Mouse (Mus musculus) retina, adult 2 months (tissue): Measurements from ENCODE around the gene Gna13.

ENCODE experiments used
- DNase-seq: peaks from one replicate; pipeline ENCODE4 v3.0.0-alpha.2; 2012; ENCODE audit warnings: low read depth, low spot score

The Gna13 gene

GRCm38 (mm10) chr11:109375412-109375811, 12.8 kb downstream of the Gna13 start:
- DNase-seq: no peak

DNA sequence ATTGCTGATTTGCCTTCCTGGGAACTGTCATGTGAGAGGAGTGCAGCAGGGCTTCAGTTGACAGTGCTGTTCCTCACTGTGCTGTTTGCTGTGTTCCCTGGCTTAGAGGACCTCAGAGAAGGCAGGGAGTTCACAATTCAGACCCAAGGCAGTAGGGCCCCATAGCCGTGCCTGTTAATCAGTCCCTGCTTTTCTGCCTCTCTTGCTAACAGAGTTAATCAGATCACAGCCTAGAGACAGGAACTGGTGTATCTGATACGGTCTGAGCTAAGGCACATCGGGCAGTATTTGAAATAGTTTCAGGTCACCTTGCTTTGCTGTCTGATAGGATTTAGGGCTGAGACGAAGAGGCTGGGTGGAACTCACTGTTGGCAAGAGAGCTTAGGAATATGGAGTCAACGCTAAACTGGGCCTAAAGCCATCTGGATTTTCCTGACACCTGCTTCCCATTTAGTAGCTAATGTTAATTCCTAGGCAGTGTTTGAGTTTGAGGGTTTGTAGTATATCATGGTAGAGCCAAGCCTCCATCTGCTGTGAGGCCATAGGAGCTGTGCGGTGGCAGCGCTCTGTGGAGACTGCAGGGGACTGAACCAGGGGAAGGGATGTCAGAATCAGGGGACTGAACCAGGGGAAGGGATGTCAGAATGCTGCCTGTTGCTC, 14.0 kb downstream of the Gna13 start:
- DNase-seq: peak; percentile 44

GRCm38 (mm10) chr11:109377477-109377876, 14.8 kb downstream of the Gna13 start:
- no peak for DNase-seq

DNA sequence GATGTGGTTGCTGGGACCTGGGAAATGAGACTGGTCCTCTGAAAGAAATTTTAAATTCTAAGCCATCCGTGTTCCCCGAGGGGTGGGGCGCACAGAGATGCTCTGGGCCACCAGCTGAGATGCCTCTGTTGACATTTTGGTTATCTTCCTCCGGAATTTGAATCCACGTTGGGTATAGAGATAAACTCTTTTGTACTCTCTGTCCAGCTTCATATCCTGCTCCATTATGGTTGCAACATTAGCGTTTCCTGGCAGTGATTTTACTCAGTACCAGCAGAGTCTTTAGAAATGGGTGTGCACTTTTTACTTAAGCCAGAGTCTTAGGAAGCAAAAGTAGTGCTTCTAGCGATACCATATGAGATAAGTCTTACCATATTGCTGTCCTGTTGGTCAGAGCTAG, 15.4 kb downstream of the Gna13 start:
- DNase-seq: no peak

DNA sequence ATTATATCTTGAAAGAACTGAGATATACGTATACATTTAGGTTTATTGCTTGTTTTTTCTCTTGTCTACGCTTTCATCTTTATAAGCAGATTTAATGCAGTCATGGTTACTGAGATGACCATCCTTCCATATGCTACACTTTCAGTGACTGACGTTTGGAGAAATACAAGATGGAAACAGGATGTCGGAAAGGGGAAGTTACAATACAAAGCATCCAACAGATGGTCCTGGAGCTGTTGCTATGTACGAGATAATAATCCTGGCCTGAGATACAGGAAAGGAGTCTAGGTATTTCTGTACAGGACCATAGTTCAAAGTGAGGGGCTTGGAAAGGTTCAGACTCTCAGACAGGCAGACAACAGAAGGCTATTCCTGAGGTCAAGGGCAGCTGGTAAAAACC, 18.0 kb downstream of the Gna13 start:
- DNase-seq: no peak

DNA sequence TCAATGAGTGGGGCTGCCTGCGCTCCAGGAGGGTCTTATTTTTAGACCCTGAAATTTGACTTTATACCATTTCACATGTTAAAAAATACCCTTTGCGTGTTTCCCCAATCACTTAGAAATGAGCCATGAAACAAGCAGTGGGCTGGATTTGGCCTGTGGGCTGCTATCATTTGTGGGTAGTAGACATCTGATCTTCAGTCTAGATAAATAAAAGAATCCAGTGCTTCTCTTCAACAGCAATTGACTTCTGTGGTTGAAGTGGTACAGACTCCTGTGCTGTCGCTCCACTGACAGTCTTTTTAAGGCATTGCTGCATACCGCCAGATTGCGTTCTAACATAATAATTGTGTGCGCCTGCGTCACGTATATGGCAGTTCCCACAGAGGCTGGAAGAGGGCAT, 22.7 kb downstream of the Gna13 start:
- DNase-seq: no peak

- no peak for DNase-seq
Observed at GRCm38 (mm10) chr11:109389046-109389445, 26.4 kb downstream of the Gna13 start.

DNA sequence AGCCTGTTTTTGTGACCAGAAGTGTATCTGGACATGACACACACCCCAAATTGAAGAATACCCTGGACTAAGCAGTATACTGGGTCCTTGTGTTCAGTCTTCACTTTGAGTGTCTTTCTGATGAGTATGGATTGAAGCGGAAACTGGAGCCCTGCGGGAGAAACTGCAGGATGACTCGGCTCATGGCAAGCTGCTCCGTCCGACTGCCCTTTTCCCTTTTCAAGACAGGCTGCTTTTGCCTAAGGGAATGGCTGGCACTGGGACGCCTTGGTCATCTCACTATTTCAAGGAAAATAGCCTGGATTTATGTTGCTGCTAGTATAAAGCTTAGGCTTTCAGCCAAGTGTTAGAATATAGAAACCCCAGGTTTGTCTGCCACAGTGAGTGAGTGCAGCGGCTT, 28.6 kb downstream of the Gna13 start:
- DNase-seq: no peak

- no peak for DNase-seq
Observed at GRCm38 (mm10) chr11:109391760-109392159, 29.1 kb downstream of the Gna13 start.

- DNase-seq: no peak
Observed at GRCm38 (mm10) chr11:109392601-109393000, 30.0 kb downstream of the Gna13 start.

DNA sequence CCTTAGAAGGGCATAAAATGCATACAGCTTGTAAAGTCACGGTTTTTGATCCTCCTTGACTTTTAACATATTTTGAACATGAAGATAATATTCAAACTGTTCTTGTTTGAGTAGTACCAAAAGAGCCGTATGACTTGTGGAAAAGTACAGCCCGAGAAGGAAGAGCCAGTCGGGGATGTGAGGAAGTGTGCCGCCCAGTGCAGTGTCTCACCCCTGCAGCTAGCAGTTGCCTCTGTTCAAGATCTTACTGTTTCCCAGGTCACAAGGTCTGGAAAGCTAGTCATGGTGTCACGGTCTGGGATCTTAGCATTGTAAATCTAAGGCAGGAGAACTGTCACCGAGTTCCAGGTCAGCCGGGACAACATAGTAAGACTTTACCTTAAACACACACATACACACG, 32.1 kb downstream of the Gna13 start:
- DNase-seq: no peak

DNA sequence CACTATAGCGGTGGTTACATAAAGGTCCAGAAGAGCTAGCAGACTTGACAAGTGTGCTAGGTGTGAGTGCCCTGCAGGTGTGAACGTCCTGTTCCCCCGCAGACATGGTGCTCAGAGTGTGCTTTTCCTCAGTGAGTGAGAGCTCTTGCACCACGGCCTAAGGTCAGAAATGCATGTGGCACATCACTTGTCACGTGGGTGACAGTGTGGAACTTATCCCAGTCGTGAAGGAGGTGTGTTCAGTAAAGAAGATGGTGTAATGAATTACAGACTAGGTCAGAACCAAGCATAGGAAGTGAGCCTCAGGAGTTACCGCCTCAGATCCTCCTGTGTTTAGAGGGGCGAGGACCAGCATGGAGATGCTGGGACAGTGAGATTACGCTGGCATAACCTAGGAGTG, 32.7 kb downstream of the Gna13 start:
- no peak for DNase-seq

DNA sequence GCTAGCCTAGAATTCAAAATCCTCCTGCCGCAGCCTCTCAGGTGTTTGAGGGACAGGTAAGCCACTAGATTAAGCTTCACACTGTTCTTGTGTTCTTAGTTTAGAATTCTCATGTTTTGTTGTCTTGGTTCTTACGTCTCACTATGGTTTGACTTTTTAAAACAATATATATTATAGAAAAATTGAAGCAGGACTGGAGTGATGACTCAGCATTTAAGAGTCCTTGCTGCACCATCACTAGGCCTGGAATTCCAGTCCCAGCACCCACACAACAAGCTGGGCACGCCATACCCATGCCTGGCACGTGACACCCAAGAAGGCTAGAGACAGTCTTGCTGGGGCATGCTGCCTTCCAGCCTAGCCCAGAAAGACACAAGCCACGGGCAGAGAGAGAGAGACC, 43.8 kb downstream of the Gna13 start:
- no peak for DNase-seq

GRCm38 (mm10) chr11:109410197-109410980, 47.8 kb downstream of the Gna13 start:
- no peak for DNase-seq

- no peak for DNase-seq
Observed at GRCm38 (mm10) chr11:109413617-109414016, 51.0 kb downstream of the Gna13 start, which contains the start of gene 9930022D16Rik. 9930022D16Rik (plus strand) TSS chr11:109413917.

- DNase-seq: no peak
Observed at GRCm38 (mm10) chr11:109414802-109415201, 52.2 kb downstream of the Gna13 start.

GRCm38 (mm10) chr11:109416709-109417420, 54.2 kb downstream of the Gna13 start:
- DNase-seq: no peak

DNA sequence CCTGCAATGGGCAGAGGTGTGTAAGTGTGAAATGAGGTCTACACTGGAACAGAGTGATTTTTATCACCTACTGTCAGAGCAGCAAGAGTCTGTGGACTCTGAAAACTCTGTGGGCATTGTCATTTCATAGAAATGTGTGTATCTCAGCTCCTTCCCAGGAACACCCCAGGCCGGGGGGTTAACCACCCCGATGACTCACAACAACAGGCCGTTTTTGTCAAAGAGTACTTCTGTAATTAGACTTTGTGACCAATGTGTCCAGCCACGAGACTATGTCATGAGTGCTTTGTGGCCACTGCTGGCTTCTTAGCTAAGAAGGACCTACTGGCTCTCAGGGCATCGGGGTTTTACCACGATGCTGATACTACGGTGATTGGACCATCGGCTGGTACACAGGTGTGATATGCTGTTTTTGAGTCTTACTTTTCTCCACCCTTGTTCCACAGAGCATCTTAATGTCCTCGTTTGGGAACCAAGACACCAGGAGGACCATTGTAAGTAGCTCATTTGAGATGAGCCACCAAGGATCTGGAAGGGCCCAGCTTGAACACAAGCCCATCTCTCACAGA, 54.9 kb downstream of the Gna13 start:
- no peak for DNase-seq

DNA sequence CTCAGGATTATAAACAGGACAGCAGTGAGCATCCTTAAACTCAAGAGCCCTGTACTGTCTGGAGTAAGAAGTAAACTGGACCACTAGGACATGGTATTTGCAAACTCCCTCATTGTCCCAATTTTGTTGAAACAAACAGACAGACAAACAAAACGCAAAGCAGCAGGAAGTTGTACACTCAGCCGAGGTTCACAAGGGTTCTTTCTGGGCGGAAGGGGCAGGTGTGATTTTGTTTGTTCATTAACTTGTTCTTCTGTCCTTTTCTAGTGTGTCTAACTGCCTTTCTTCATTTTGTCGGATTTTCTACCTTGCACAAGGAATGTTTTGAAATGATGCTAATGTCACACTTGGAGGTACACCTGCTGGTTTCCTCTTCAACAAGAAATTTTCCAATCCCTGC, 56.8 kb downstream of the Gna13 start:
- DNase-seq: no peak

- no peak for DNase-seq
Observed at GRCm38 (mm10) chr11:109419961-109420566, 57.4 kb downstream of the Gna13 start.

- DNase-seq: no peak
Observed at GRCm38 (mm10) chr11:109420567-109420962, 57.9 kb downstream of the Gna13 start.

DNA sequence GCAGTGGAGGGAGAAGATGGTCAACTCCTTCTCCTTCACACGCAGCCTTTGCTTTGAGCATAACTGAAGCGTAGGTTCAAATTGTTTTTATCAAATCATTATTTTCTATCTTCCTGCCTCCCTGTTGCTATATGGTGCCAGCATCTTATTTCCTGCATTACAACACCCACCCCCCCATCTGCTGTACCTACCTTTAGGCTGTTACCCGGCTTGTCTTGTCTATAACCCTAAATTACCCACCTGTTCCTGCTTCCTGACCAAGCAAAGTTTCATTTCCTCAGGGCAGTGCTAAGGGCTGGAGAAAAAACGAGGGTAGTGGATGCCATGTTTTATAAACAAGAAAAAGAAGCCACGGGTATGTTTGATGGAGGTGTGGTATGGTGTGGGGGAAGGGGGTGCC, 58.6 kb downstream of the Gna13 start:
- DNase-seq: no peak
